Mouse (Mus musculus) gastrocnemius, postnatal 10 days (tissue): ENCODE measurements at regions not wholly inside any gene's neighbourhood (a gene's known extent, or its start where the extent isn't known, plus 50 kb on each side); places are given as distances from the start of the nearest gene placed in this dataset.
A peak's percentile ranks its signal among the peaks of the same experiment; 100 is the strongest.
"Not testable (repeated sequence)": the region's sequence is repeated elsewhere in the genome, so short reads cannot be mapped to it uniquely, and the experiment has no call there.

Experiments
- DNase-seq: peaks from one replicate; pipeline ENCODE4 v3.0.0; 2021; ENCODE audit warnings: mixed read lengths

GRCm38 (mm10) chrX:94785983-94786382 is 61.6 kb downstream of the Zxdb start:
- DNase-seq, result no peak

- DNase-seq, result no peak
Measured at GRCm38 (mm10) chrX:94788331-94788920, 64.1 kb downstream of the Zxdb start.

- DNase-seq, result not testable (repeated sequence)
Measured at GRCm38 (mm10) chrX:94796845-94797244, 72.5 kb downstream of the Zxdb start.

- DNase-seq, result not testable (repeated sequence)
Measured at GRCm38 (mm10) chrX:94797348-94798182, 73.2 kb downstream of the Zxdb start.

- DNase-seq, result not testable (repeated sequence)
Measured at GRCm38 (mm10) chrX:94798183-94798619, 73.8 kb downstream of the Zxdb start.

- DNase-seq, result not testable (repeated sequence)
Measured at GRCm38 (mm10) chrX:94812760-94813159, 88.4 kb downstream of the Zxdb start.

- DNase-seq, result not testable (repeated sequence)
Measured at GRCm38 (mm10) chrX:94827524-94827923, 103.2 kb downstream of the Zxdb start.

GRCm38 (mm10) chrX:94844110-94844779 is 119.9 kb downstream of the Zxdb start:
- DNase-seq, result peak; percentile 9

- DNase-seq, result not testable (repeated sequence)
Measured at GRCm38 (mm10) chrX:94849549-94849948, 125.2 kb downstream of the Zxdb start.

- no peak for DNase-seq
Measured at GRCm38 (mm10) chrX:94857501-94857900, 133.1 kb downstream of the Zxdb start.

GRCm38 (mm10) chrX:94857954-94858353 is 133.6 kb downstream of the Zxdb start:
- DNase-seq, result no peak

- DNase-seq, result no peak
Measured at GRCm38 (mm10) chrX:94863123-94863522, 138.8 kb downstream of the Zxdb start.

- peak; percentile 91 for DNase-seq
Measured at GRCm38 (mm10) chrX:94865531-94866502, 141.4 kb downstream of the Zxdb start.

- not testable (repeated sequence) for DNase-seq
Measured at GRCm38 (mm10) chrX:94883547-94883946, 142.9 kb downstream of the Spin4 start.
